Mouse (Mus musculus) megakaryocyte, embryonic 14.5 days (primary cell): Measurements from ENCODE around the gene Zfp784.

Source experiments
- FLI1 ChIP-seq: IDR thresholded peaks from 2 replicates; pipeline ENCODE4 v1.6.1; 2012; ENCODE audit warnings: low read length, inconsistent platforms, mixed read lengths
- GATA1 ChIP-seq: IDR thresholded peaks from 3 replicates; pipeline ENCODE4 v1.6.1; 2012; ENCODE audit warnings: mixed read lengths, low read length, inconsistent platforms, borderline replicate concordance

- TF ChIP-seq GATA1 (no peak), FLI1 (no peak)
Observed at GRCm38 (mm10) chr7:5074984-5075383, 36.7 kb upstream of the Zfp784 start.
